Mouse (Mus musculus) neural tube, embryonic 15.5 days (tissue): ENCODE measurements around the gene Misp. TPM values are rescaled to one million over a fixed set of nuclear protein-coding genes. Genes with fewer than 3 reads are reported as not detected.
A peak's percentile ranks its signal among the peaks of the same experiment; 100 is the strongest.

Experiments used
- ATAC-seq: fragments of 200-750 bp; cut with Nextera tagmentation; 2 replicates; pipeline ENCODE4 v1.8.0; 2017; ENCODE audit warnings: mild to moderate bottlenecking, moderate TSS enrichment, moderate library complexity; ENCODE audit not compliant: low FRiP score
- H3K27ac ChIP-seq: fragments of 300-500 bp; sonication (generic); replicated peaks from 2 replicates; pipeline ENCODE4 v1.5.1; 2015; ENCODE audit warnings: mild to moderate bottlenecking, inconsistent platforms
- H3K27me3 ChIP-seq: fragments of 300-500 bp; sonication (generic); replicated peaks from 2 replicates; pipeline ENCODE4 v1.6.1; 2015; ENCODE audit warnings: inconsistent platforms
- H3K36me3 ChIP-seq: fragments of 300-500 bp; sonication (generic); 2 replicates; pipeline ENCODE4 v1.6.1; 2015; ENCODE audit warnings: inconsistent platforms
- H3K4me1 ChIP-seq: fragments of 300-500 bp; sonication (generic); 2 replicates; pipeline ENCODE4 v1.6.1; 2015; ENCODE audit warnings: inconsistent platforms
- H3K4me2 ChIP-seq: fragments of 300-500 bp; sonication (generic); 2 replicates; pipeline ENCODE4 v1.6.1; 2015; ENCODE audit warnings: inconsistent platforms, mild to moderate bottlenecking, moderate library complexity
- H3K4me3 ChIP-seq: fragments of 300-500 bp; sonication (generic); replicated peaks from 2 replicates; pipeline ENCODE4 v1.5.1; 2015; ENCODE audit warnings: mild to moderate bottlenecking, inconsistent platforms
- H3K9ac ChIP-seq: fragments of 300-500 bp; sonication (generic); replicated peaks from 2 replicates; pipeline ENCODE4 v1.6.1; 2015; ENCODE audit warnings: mild to moderate bottlenecking, inconsistent platforms
- H3K9me3 ChIP-seq: fragments of 300-500 bp; sonication (generic); replicated peaks from 2 replicates; pipeline ENCODE4 v1.6.1; 2016; ENCODE audit warnings: inconsistent platforms
- WGBS: fragments of 180-500 bp; shearing (Covaris S2); methylation state at CpG from one replicate; pipeline ENCODE4 v1.1.7; 2015; ENCODE audit warnings: mixed read lengths; 5-methylcytosine and 5-hydroxymethylcytosine counted together
- polyA plus RNA-seq: library from polyadenylated mRNA; unstranded; fragments of >200 nt; fragmentation: Nextera tagmentation; extraction: Ambion mirVana; gene quantifications from 2 replicates; pipeline ENCODE4 v1.2.1, GENCODE M21; 2015

Gene Misp
- polyA plus RNA-seq, 1 experiment from 2014 or later, result 0.33 TPM

- peaks cover 75% of the 10 kb centered on the region for H3K36me3 ChIP-seq
- H3K9ac ChIP-seq, result no peak overlapping the region
- 31% methylated on average over 15 of the region's 15 CpGs for WGBS
- no peaks in the 10 kb centered on the region for H3K9me3 ChIP-seq
- no peak overlapping the region for H3K4me3 ChIP-seq
- H3K4me2 ChIP-seq, result no peak overlapping the region
- H3K4me1 ChIP-seq, result peaks cover 11% of the 10 kb centered on the region
- no peaks in the 10 kb centered on the region for H3K27me3 ChIP-seq
- H3K27ac ChIP-seq, result no peak overlapping the region
- ATAC-seq, result peak; percentile 32; the same call in 1 of the 2 replicates
These were observed 8.8 kb upstream of the Misp start for GRCm38 (mm10) chr10:79811736-79812637.

GRCm38 (mm10) chr10:79814271-79814842 is 6.4 kb upstream of the Misp start:
- H3K36me3 ChIP-seq, result peaks cover 66% of the 10 kb centered on the region
- no peaks in the 10 kb centered on the region for H3K27me3 ChIP-seq
- no peak overlapping the region for H3K27ac ChIP-seq
- WGBS, result 80% methylated on average over 5 of the region's 5 CpGs
- H3K9me3 ChIP-seq, result no peaks in the 10 kb centered on the region
- H3K9ac ChIP-seq, result no peak overlapping the region
- no peak overlapping the region for H3K4me3 ChIP-seq
- no peak overlapping the region for H3K4me2 ChIP-seq
- no peaks in the 10 kb centered on the region for H3K4me1 ChIP-seq
- no peak for ATAC-seq

GRCm38 (mm10) chr10:79815671-79816494 is 4.9 kb upstream of the Misp start:
- no peak overlapping the region for H3K4me3 ChIP-seq
- no peak overlapping the region for H3K9ac ChIP-seq
- H3K9me3 ChIP-seq, result no peaks in the 10 kb centered on the region
- no peak overlapping the region for H3K27ac ChIP-seq
- no peak overlapping the region for H3K4me2 ChIP-seq
- H3K27me3 ChIP-seq, result no peaks in the 10 kb centered on the region
- WGBS, result 92% methylated on average over 12 of the region's 12 CpGs
- ATAC-seq, result no peak
- no peaks in the 10 kb centered on the region for H3K4me1 ChIP-seq
- peaks cover 70% of the 10 kb centered on the region for H3K36me3 ChIP-seq

- no peak overlapping the region for H3K9ac ChIP-seq
- H3K4me2 ChIP-seq, result no peak overlapping the region
- H3K4me3 ChIP-seq, result no peak overlapping the region
- H3K4me1 ChIP-seq, result no peaks in the 10 kb centered on the region
- WGBS, result 78% methylated on average over 2 of the region's 2 CpGs
- H3K27ac ChIP-seq, result no peak overlapping the region
- H3K27me3 ChIP-seq, result no peaks in the 10 kb centered on the region
- ATAC-seq, result no peak
- no peaks in the 10 kb centered on the region for H3K9me3 ChIP-seq
- peaks cover 68% of the 10 kb centered on the region for H3K36me3 ChIP-seq
These were observed 3.7 kb upstream of the Misp start for GRCm38 (mm10) chr10:79817111-79817510.

GRCm38 (mm10) chr10:79818225-79818624 is 2.6 kb upstream of the Misp start:
- H3K9me3 ChIP-seq, result no peaks in the 10 kb centered on the region
- no peak overlapping the region for H3K4me2 ChIP-seq
- H3K27ac ChIP-seq, result no peak overlapping the region
- 72% methylated on average over 4 of the region's 4 CpGs for WGBS
- peaks cover 64% of the 10 kb centered on the region for H3K36me3 ChIP-seq
- ATAC-seq, result no peak
- H3K4me1 ChIP-seq, result peaks cover 10% of the 10 kb centered on the region; the same call in 1 of the 2 replicates
- no peaks in the 10 kb centered on the region for H3K27me3 ChIP-seq
- H3K9ac ChIP-seq, result no peak overlapping the region
- H3K4me3 ChIP-seq, result no peak overlapping the region

GRCm38 (mm10) chr10:79819606-79820005 is 1.2 kb upstream of the Misp start:
- Histone ChIP-seq H3K27ac (no peak overlapping the region), H3K9ac (no peak overlapping the region), H3K4me1 (peaks cover 10% of the 10 kb centered on the region; the same call in 1 of the 2 replicates), H3K9me3 (no peaks in the 10 kb centered on the region), H3K4me3 (no peak overlapping the region), H3K27me3 (no peaks in the 10 kb centered on the region), H3K4me2 (no peak overlapping the region), H3K36me3 (peaks cover 60% of the 10 kb centered on the region)
- ATAC-seq, result no peak
- 94% methylated on average over 17 of the region's 17 CpGs for WGBS

- Histone ChIP-seq H3K27ac (no peak overlapping the region), H3K27me3 (no peaks in the 10 kb centered on the region), H3K9me3 (no peaks in the 10 kb centered on the region), H3K4me3 (no peak overlapping the region), H3K4me2 (no peak overlapping the region), H3K36me3 (peaks cover 54% of the 10 kb centered on the region), H3K9ac (no peak overlapping the region), H3K4me1 (peaks cover 10% of the 10 kb centered on the region; the same call in 1 of the 2 replicates)
- WGBS, result 91% methylated on average over 8 of the region's 8 CpGs
- no peak for ATAC-seq
These were observed 512 bp upstream of the Misp start for GRCm38 (mm10) chr10:79820277-79820676.

- no peak overlapping the region for H3K27ac ChIP-seq
- WGBS, result 91% methylated on average over 12 of the region's 12 CpGs
- ATAC-seq, result no peak
These were observed 942 bp downstream of the Misp start for GRCm38 (mm10) chr10:79821731-79822130.

GRCm38 (mm10) chr10:79822372-79822771 is 1.6 kb downstream of the Misp start:
- H3K4me1 ChIP-seq, result peaks cover 10% of the 10 kb centered on the region; the same call in 1 of the 2 replicates
- no peaks in the 10 kb centered on the region for H3K27me3 ChIP-seq
- 41% methylated on average over 16 of the region's 17 CpGs for WGBS
- peak overlapping the region; percentile 5; the same call in 1 of the 2 replicates for H3K4me2 ChIP-seq
- no peak overlapping the region for H3K27ac ChIP-seq
- H3K9me3 ChIP-seq, result no peaks in the 10 kb centered on the region
- peaks cover 35% of the 10 kb centered on the region for H3K36me3 ChIP-seq
- no peak overlapping the region for H3K4me3 ChIP-seq
- ATAC-seq, result no peak
- no peak overlapping the region for H3K9ac ChIP-seq

More at GRCm38 (mm10) chr10:79821731-79822130, 942 bp downstream of the Misp start:
- no peak overlapping the region; the same call in 1 of the 2 replicates for H3K4me2 ChIP-seq
- H3K4me3 ChIP-seq, result no peak overlapping the region
- H3K9ac ChIP-seq, result no peak overlapping the region
- no peaks in the 10 kb centered on the region for H3K27me3 ChIP-seq
- H3K9me3 ChIP-seq, result no peaks in the 10 kb centered on the region
- peaks cover 39% of the 10 kb centered on the region for H3K36me3 ChIP-seq
- peaks cover 10% of the 10 kb centered on the region; the same call in 1 of the 2 replicates for H3K4me1 ChIP-seq

- H3K4me2 ChIP-seq, result 0 out of 2 replicates have a peak overlapping the region, but pooled peaks have one; percentile 5
- H3K4me1 ChIP-seq, result peaks cover 10% of the 10 kb centered on the region; the same call in 1 of the 2 replicates
- H3K36me3 ChIP-seq, result peaks cover 35% of the 10 kb centered on the region
- H3K27ac ChIP-seq, result no peak overlapping the region
- H3K9ac ChIP-seq, result no peak overlapping the region
- 63% methylated on average over 6 of the region's 6 CpGs for WGBS
- no peaks in the 10 kb centered on the region for H3K27me3 ChIP-seq
- no peaks in the 10 kb centered on the region for H3K9me3 ChIP-seq
- no peak overlapping the region for H3K4me3 ChIP-seq
- ATAC-seq, result no peak
These were observed 2.2 kb downstream of the Misp start for GRCm38 (mm10) chr10:79823011-79823410.

GRCm38 (mm10) chr10:79824413-79824812 is 3.6 kb downstream of the Misp start:
- 75% methylated on average over 6 of the region's 6 CpGs for WGBS
- Histone ChIP-seq H3K9ac (no peak overlapping the region), H3K27ac (no peak overlapping the region), H3K4me2 (no peak overlapping the region), H3K4me1 (peaks cover 10% of the 10 kb centered on the region; the same call in 1 of the 2 replicates), H3K27me3 (no peaks in the 10 kb centered on the region), H3K36me3 (peaks cover 22% of the 10 kb centered on the region), H3K9me3 (no peaks in the 10 kb centered on the region), H3K4me3 (no peak overlapping the region)
- no peak for ATAC-seq
